Mouse (Mus musculus): ENCODE results near the gene Hras. TPM values are rescaled to one million over a fixed set of nuclear protein-coding genes. Genes with fewer than 3 reads are reported as not detected.

Hras gene
- 45.1 and 48.0 TPM in 2 replicates for polyA plus RNA-seq (2015; fragmentation: Nextera tagmentation; extraction: Ambion mirVana)

DNA sequence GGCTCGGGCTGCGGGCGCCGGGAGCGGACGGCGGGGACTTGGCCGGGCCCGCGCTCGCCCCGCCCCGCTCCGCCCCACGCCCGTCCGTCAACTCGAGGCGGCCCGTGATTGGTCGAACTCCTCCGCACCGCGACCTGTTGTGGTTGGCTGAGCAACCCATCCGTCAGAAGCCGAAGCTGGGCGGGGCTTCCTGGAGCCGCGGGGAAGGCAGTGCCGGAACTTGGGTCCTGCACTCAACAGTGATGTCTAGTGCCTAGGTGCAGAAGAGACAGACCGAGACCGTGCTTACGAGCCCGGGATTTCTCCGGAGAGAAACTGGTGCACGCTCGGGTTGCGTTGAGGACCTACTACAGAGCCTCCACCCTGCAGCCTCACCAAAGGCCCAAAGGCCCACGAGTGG, at the start of gene Hras, which contains the start of gene Lrrc56:
TSS of gene Hras (minus strand) at position 58 of the 400 bp plus-strand sequence.
TSS of gene Lrrc56 (plus strand) at position 210 of the 400 bp plus-strand sequence.
- peak; percentile 96 for ATAC-seq (ENCODE audit: insufficient read depth, low FRiP score)
- Histone ChIP-seq H3K27ac (ENCODE audit: low read length) (peak within 1 kb of the TSS; percentile 93), H3K9ac (ENCODE audit: low read length) (peak within 1 kb of the TSS; percentile 99), H3K4me1 (ENCODE audit: control insufficient read depth, insufficient read depth, low read length) (peaks cover 25% of the 10 kb centered on the region), H3K27me3 (ENCODE audit: control insufficient read depth, insufficient read depth, low read length) (no peaks in the 10 kb centered on the region), H3K36me3 (ENCODE audit: control insufficient read depth, insufficient read depth, low read length) (peaks cover 13% of the 10 kb centered on the region), H3K9me3 (replicated peaks; ENCODE audit: control insufficient read depth, low read length) (no peaks in the 10 kb centered on the region), H3K4me2 (ENCODE audit: low read depth, low read length) (peak within 1 kb of the TSS; percentile 93), H3K4me3 (replicated peaks; ENCODE audit: low read length) (peak within 1 kb of the TSS; percentile 95)
- WGBS, result under 1% methylated on average over 38 of the region's 39 CpGs

DNA sequence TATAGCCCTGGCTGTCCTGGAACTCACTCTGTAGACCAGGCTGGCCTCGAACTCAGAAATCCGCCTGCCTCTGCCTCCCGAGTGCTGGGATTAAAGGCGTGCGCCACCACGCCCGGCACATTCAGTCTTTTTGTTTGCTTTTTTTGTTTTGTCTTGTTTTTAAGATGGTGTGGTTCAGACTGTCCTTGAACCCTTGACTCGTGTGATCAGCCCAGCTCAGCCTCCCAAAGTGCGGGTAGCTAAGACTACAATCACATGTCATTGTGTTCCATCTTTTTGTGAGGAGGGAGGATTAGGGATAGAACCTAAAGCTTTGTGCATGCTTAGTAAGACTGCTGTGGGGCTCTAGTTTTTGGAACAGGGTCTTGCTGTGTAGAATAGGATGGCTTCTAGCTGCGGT, 37.7 kb upstream of the Hras start:
- Histone ChIP-seq H3K4me3 (replicated peaks; ENCODE audit: low read length) (no peak overlapping the region), H3K4me2 (ENCODE audit: low read depth, low read length) (no peak overlapping the region), H3K9ac (ENCODE audit: low read length) (no peak overlapping the region), H3K9me3 (replicated peaks; ENCODE audit: control insufficient read depth, low read length) (no peaks in the 10 kb centered on the region), H3K36me3 (ENCODE audit: control insufficient read depth, insufficient read depth, low read length) (peaks cover 21% of the 10 kb centered on the region; the same call in 1 of the 2 replicates), H3K4me1 (ENCODE audit: control insufficient read depth, insufficient read depth, low read length) (peaks cover 16% of the 10 kb centered on the region), H3K27me3 (ENCODE audit: control insufficient read depth, insufficient read depth, low read length) (no peaks in the 10 kb centered on the region), H3K27ac (ENCODE audit: low read length) (no peak overlapping the region)
- no peak for ATAC-seq (ENCODE audit: insufficient read depth, low FRiP score)
- WGBS, result 89% methylated on average over 10 of the region's 10 CpGs

- H3K36me3 ChIP-seq (ENCODE audit: control insufficient read depth, insufficient read depth, low read length), result peaks cover 21% of the 10 kb centered on the region; the same call in 1 of the 2 replicates
- no peak for ATAC-seq (ENCODE audit: insufficient read depth, low FRiP score)
- H3K9me3 ChIP-seq (replicated peaks; ENCODE audit: control insufficient read depth, low read length), result no peaks in the 10 kb centered on the region
- 92% methylated on average over 3 of the region's 3 CpGs for WGBS
- H3K9ac ChIP-seq (ENCODE audit: low read length), result no peak overlapping the region
- no peaks in the 10 kb centered on the region for H3K27me3 ChIP-seq (ENCODE audit: control insufficient read depth, insufficient read depth, low read length)
- H3K4me1 ChIP-seq (ENCODE audit: control insufficient read depth, insufficient read depth, low read length), result peaks cover 16% of the 10 kb centered on the region
- H3K4me3 ChIP-seq (replicated peaks; ENCODE audit: low read length), result no peak overlapping the region
- no peak overlapping the region for H3K4me2 ChIP-seq (ENCODE audit: low read depth, low read length)
- no peak overlapping the region for H3K27ac ChIP-seq (ENCODE audit: low read length)
These were observed 37.3 kb upstream of the Hras start for GRCm38 (mm10) chr7:141231111-141231510.

DNA sequence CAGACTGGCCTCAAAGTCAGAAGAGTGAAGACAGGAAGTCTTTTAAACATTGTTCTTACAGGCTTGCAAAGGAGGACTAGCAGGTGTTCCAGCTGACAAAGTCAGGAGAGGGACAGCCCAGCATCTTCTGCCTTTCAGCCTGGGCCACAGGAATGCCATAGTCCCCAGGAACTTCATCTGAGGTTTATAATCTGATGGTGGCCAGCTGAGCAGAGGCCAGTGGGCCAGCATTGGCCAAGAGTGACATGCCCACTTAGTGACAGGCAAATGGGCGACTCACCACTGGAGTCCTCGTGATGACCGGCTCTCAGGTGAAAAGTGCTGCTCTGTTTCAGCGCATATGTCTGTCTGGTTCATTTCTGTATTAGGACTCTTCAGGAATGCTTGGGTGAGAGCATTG, 36.8 kb upstream of the Hras start:
- H3K27me3 ChIP-seq (ENCODE audit: control insufficient read depth, insufficient read depth, low read length), result no peaks in the 10 kb centered on the region
- no peak overlapping the region for H3K9ac ChIP-seq (ENCODE audit: low read length)
- peaks cover 21% of the 10 kb centered on the region; the same call in 1 of the 2 replicates for H3K36me3 ChIP-seq (ENCODE audit: control insufficient read depth, insufficient read depth, low read length)
- H3K4me2 ChIP-seq (ENCODE audit: low read depth, low read length), result 0 out of 2 replicates have a peak overlapping the region, but pooled peaks have one; percentile 85
- H3K27ac ChIP-seq (ENCODE audit: low read length), result no peak overlapping the region
- peaks cover 16% of the 10 kb centered on the region for H3K4me1 ChIP-seq (ENCODE audit: control insufficient read depth, insufficient read depth, low read length)
- H3K9me3 ChIP-seq (replicated peaks; ENCODE audit: control insufficient read depth, low read length), result no peaks in the 10 kb centered on the region
- no peak for ATAC-seq (ENCODE audit: insufficient read depth, low FRiP score)
- no peak overlapping the region for H3K4me3 ChIP-seq (replicated peaks; ENCODE audit: low read length)
- 88% methylated on average over 4 of the region's 4 CpGs for WGBS

GRCm38 (mm10) chr7:141229702-141230101, 35.9 kb upstream of the Hras start:
- WGBS, result 43% methylated on average over 6 of the region's 6 CpGs
- no peak for ATAC-seq (ENCODE audit: insufficient read depth, low FRiP score)

DNA sequence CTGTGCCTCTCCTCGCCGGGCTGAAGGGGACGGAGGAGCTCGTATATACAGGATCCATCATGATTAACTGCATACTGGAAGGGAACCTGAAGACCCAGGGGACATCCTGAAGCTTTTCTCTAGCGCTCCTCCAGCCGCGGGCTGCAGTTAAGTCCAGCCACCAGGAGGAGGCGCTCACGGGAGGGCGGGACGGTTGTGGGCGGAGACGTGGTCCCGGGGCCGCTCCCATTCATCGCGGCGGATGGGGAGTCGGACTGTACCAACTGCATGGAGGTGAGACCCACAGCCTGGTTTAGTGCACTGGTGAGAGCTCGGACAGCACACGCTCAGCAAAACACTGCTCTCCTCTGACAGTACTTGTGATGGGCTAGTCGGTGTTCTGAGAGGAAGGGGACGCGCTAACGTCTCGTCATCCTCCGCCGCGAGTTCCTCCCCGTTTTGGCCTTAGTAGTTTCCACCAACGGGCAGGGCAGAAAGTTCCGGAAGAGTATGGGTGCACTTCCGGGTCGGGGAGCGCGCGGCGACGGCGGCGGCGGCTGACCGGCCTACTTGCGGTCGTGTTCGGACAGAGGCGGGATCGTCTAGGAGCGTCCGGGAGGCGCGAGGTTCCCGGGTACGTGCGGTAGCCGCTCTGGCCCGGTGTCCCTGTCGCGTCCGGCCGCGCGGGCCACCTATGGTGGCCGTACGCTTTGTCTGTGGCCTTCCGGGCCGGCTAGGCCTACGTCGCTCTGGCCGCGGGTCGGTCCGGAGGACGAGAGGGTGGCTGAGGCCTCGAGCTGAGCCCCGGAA, 34.7 kb upstream of the Hras start, which contains the start of gene Phrf1:
TSS of gene Phrf1 (plus strand) at position 506 of the 789 bp plus-strand sequence.
- Histone ChIP-seq H3K9ac (ENCODE audit: low read length) (peak within 1 kb of the TSS; percentile 97), H3K4me2 (ENCODE audit: low read depth, low read length) (peak within 1 kb of the TSS; percentile 85), H3K4me1 (ENCODE audit: control insufficient read depth, insufficient read depth, low read length) (peaks cover 16% of the 10 kb centered on the region), H3K4me3 (replicated peaks; ENCODE audit: low read length) (peak within 1 kb of the TSS; percentile 92), H3K27me3 (ENCODE audit: control insufficient read depth, insufficient read depth, low read length) (no peaks in the 10 kb centered on the region), H3K27ac (ENCODE audit: low read length) (peak within 1 kb of the TSS; percentile 84), H3K9me3 (replicated peaks; ENCODE audit: control insufficient read depth, low read length) (no peaks in the 10 kb centered on the region), H3K36me3 (ENCODE audit: control insufficient read depth, insufficient read depth, low read length) (peaks cover 21% of the 10 kb centered on the region; the same call in 1 of the 2 replicates)
- peak; percentile 93 for ATAC-seq (ENCODE audit: insufficient read depth, low FRiP score)
- under 1% methylated on average over 76 of the region's 76 CpGs for WGBS

More at GRCm38 (mm10) chr7:141229702-141230101, 35.9 kb upstream of the Hras start:
- peak overlapping the region; percentile 97 for H3K9ac ChIP-seq (ENCODE audit: low read length)
- H3K4me3 ChIP-seq (replicated peaks; ENCODE audit: low read length), result peak overlapping the region; percentile 92
- no peak overlapping the region for H3K27ac ChIP-seq (ENCODE audit: low read length)
- H3K9me3 ChIP-seq (replicated peaks; ENCODE audit: control insufficient read depth, low read length), result no peaks in the 10 kb centered on the region
- H3K4me1 ChIP-seq (ENCODE audit: control insufficient read depth, insufficient read depth, low read length), result peaks cover 16% of the 10 kb centered on the region
- peak overlapping the region; percentile 85 for H3K4me2 ChIP-seq (ENCODE audit: low read depth, low read length)
- no peaks in the 10 kb centered on the region for H3K27me3 ChIP-seq (ENCODE audit: control insufficient read depth, insufficient read depth, low read length)
- peaks cover 21% of the 10 kb centered on the region; the same call in 1 of the 2 replicates for H3K36me3 ChIP-seq (ENCODE audit: control insufficient read depth, insufficient read depth, low read length)

GRCm38 (mm10) chr7:141227796-141228195, 34.0 kb upstream of the Hras start:
- H3K27ac ChIP-seq (ENCODE audit: low read length), result no peak overlapping the region
- H3K4me3 ChIP-seq (replicated peaks; ENCODE audit: low read length), result no peak overlapping the region
- peaks cover 16% of the 10 kb centered on the region; the same call in 1 of the 2 replicates for H3K36me3 ChIP-seq (ENCODE audit: control insufficient read depth, insufficient read depth, low read length)
- peaks cover 20% of the 10 kb centered on the region for H3K4me1 ChIP-seq (ENCODE audit: control insufficient read depth, insufficient read depth, low read length)
- H3K27me3 ChIP-seq (ENCODE audit: control insufficient read depth, insufficient read depth, low read length), result no peaks in the 10 kb centered on the region
- no peaks in the 10 kb centered on the region for H3K9me3 ChIP-seq (replicated peaks; ENCODE audit: control insufficient read depth, low read length)
- ATAC-seq (ENCODE audit: insufficient read depth, low FRiP score), result no peak
- 0 out of 2 replicates have a peak overlapping the region, but pooled peaks have one; percentile 22 for H3K4me2 ChIP-seq (ENCODE audit: low read depth, low read length)
- 77% methylated on average over 4 of the region's 4 CpGs for WGBS
- peak overlapping the region; percentile 97; the same call in 1 of the 2 replicates for H3K9ac ChIP-seq (ENCODE audit: low read length)

DNA sequence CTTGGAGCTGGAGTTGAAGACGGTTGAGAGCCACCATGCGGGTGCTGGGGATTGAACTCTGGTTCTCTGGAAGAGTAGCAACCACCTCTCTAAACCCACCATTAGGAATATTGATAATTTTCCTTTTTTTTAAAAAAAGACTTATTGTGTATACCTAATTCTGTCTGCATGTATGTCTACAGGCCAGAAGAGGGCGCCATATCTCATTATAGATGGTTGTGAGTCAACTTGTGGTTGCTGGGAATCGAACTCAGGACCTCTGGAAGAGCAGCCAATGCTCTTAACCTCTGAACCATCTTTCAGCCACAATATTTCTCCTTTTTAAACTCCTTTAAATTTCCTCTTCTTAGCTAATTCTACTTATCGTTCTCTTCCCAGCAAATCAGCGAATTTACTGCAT, 32.7 kb upstream of the Hras start:
- WGBS, result 79% methylated on average over 6 of the region's 6 CpGs
- Histone ChIP-seq H3K27me3 (ENCODE audit: control insufficient read depth, insufficient read depth, low read length) (no peaks in the 10 kb centered on the region), H3K36me3 (ENCODE audit: control insufficient read depth, insufficient read depth, low read length) (peaks cover 3% of the 10 kb centered on the region; the same call in 1 of the 2 replicates), H3K4me2 (ENCODE audit: low read depth, low read length) (no peak overlapping the region), H3K9me3 (replicated peaks; ENCODE audit: control insufficient read depth, low read length) (no peaks in the 10 kb centered on the region), H3K4me1 (ENCODE audit: control insufficient read depth, insufficient read depth, low read length) (peaks cover 28% of the 10 kb centered on the region), H3K4me3 (replicated peaks; ENCODE audit: low read length) (no peak overlapping the region), H3K9ac (ENCODE audit: low read length) (no peak overlapping the region), H3K27ac (ENCODE audit: low read length) (no peak overlapping the region)
- no peak for ATAC-seq (ENCODE audit: insufficient read depth, low FRiP score)

DNA sequence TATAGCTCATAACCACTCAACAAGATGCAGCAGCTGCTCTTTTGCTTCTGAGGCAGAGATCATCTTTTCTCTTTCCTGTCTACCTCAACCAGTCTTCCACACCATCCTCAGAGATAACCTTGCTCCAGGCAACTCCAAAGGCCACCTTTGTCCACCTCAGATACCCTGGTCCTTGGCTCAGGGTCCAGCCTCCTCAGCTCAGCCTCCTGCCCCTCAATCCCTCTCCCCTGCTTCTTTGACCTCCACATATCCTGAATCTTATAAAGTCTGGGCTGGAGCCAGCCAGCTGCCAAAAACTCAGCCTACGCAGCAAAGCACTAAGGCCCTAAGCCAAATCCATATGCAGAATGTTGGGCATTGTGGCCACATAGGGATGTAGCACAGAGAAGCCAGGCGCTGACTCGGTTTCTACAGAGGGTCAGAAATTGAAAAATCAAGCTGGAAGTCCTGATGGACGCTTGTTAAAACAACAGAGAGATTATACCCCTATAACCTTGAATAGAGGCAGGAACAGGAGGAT, 29.0 kb upstream of the Hras start:
- Histone ChIP-seq H3K27ac (ENCODE audit: low read length) (peak overlapping the region; percentile 95), H3K4me2 (ENCODE audit: low read depth, low read length) (0 out of 2 replicates have a peak overlapping the region, but pooled peaks have one; percentile 77), H3K27me3 (ENCODE audit: control insufficient read depth, insufficient read depth, low read length) (no peaks in the 10 kb centered on the region), H3K4me1 (ENCODE audit: control insufficient read depth, insufficient read depth, low read length) (peaks cover 42% of the 10 kb centered on the region), H3K9ac (ENCODE audit: low read length) (peak overlapping the region; percentile 66), H3K36me3 (ENCODE audit: control insufficient read depth, insufficient read depth, low read length) (no peaks in the 10 kb centered on the region), H3K4me3 (replicated peaks; ENCODE audit: low read length) (no peak overlapping the region), H3K9me3 (replicated peaks; ENCODE audit: control insufficient read depth, low read length) (no peaks in the 10 kb centered on the region)
- no peak for ATAC-seq (ENCODE audit: insufficient read depth, low FRiP score)
- 71% methylated on average over 4 of the region's 4 CpGs for WGBS
